Mouse (Mus musculus) kidney, postnatal 0 days (tissue): ENCODE measurements around the gene Haus4. TPM values are rescaled to one million over a fixed set of nuclear protein-coding genes. Genes with fewer than 3 reads are reported as not detected.
A peak's percentile ranks its signal among the peaks of the same experiment; 100 is the strongest.

ENCODE experiments used
- ATAC-seq: fragments of 200-750 bp; cut with Nextera tagmentation; replicated peaks from 2 replicates; pipeline ENCODE4 v1.8.0; 2017; ENCODE audit warnings: low read depth, moderate number of reproducible peaks, moderate TSS enrichment, moderate library complexity; ENCODE audit not compliant: low FRiP score
- DNase-seq: peaks from one replicate; pipeline ENCODE4 v3.0.0-alpha.2; 2016; ENCODE audit warnings: low spot score
- H3K27ac ChIP-seq: fragments of 300-500 bp; sonication (generic); 2 replicates; pipeline ENCODE4 v1.5.1; 2014; ENCODE audit warnings: mild to moderate bottlenecking
- H3K27me3 ChIP-seq: fragments of 300-500 bp; sonication (generic); 2 replicates; pipeline ENCODE4 v1.6.1; 2014; ENCODE audit warnings: low read length, mixed read lengths; ENCODE audit not compliant: insufficient read depth
- H3K36me3 ChIP-seq: fragments of 300-500 bp; sonication (generic); 2 replicates; pipeline ENCODE4 v1.6.1; 2014; ENCODE audit warnings: low read length, mixed read lengths; ENCODE audit not compliant: insufficient read depth
- H3K4me1 ChIP-seq: fragments of 300-500 bp; sonication (generic); replicated peaks from 2 replicates; pipeline ENCODE4 v1.6.1; 2014; ENCODE audit warnings: antibody characterized with exemption, low read length, mixed read lengths; ENCODE audit not compliant: insufficient read depth
- H3K4me2 ChIP-seq: fragments of 300-500 bp; sonication (generic); 2 replicates; pipeline ENCODE4 v1.6.1; 2014; ENCODE audit warnings: mild to moderate bottlenecking, low read length, moderate library complexity, mixed read lengths
- H3K4me3 ChIP-seq: fragments of 300-500 bp; sonication (generic); replicated peaks from 2 replicates; pipeline ENCODE4 v1.5.1; 2014; ENCODE audit warnings: low read depth, low read length
- H3K9ac ChIP-seq: fragments of 300-500 bp; sonication (generic); 2 replicates; pipeline ENCODE4 v1.6.1; 2014; ENCODE audit warnings: low read depth, low read length
- H3K9me3 ChIP-seq: fragments of 300-500 bp; sonication (generic); replicated peaks from 2 replicates; pipeline ENCODE4 v1.6.1; 2016; ENCODE audit warnings: low read length, inconsistent platforms, mixed read lengths
- CTCF ChIP-seq: IDR thresholded peaks from 2 replicates; pipeline ENCODE4 v1.5.1; 2016; ENCODE audit warnings: antibody characterized with exemption, low read depth, mild to moderate bottlenecking, moderate library complexity
- WGBS: fragments of 180-500 bp; shearing (Covaris S2); extraction: QIAGEN DNeasy Blood & Tissue Kit; methylation state at CpG from one replicate; pipeline ENCODE4 v1.1.7; 2014; 5-methylcytosine and 5-hydroxymethylcytosine counted together
- polyA plus RNA-seq: library from polyadenylated mRNA; unstranded; fragments of >200 nt; fragmentation: Nextera tagmentation; extraction: Ambion mirVana; gene quantifications from 2 replicates; pipeline ENCODE4 v1.2.1, GENCODE M21; 2015

Haus4 gene
- polyA plus RNA-seq, result 41.6 and 46.4 TPM in 2 replicates

- TF ChIP-seq CTCF, result peak; percentile 81
- Histone ChIP-seq H3K4me1 (no peaks in the 10 kb centered on the region), H3K27me3 (no peaks in the 10 kb centered on the region), H3K9ac (peak within 1 kb of the TSS; percentile 69), H3K9me3 (no peaks in the 10 kb centered on the region), H3K4me2 (peak within 1 kb of the TSS; percentile 93), H3K27ac (peak within 1 kb of the TSS; percentile 85), H3K4me3 (peak within 1 kb of the TSS; percentile 45), H3K36me3 (0 out of 2 replicates have a peak, but pooled peaks cover 6% of the 10 kb centered on the region)
- under 1% methylated on average over 76 of the region's 76 CpGs for WGBS
- ATAC-seq (peak; percentile 94), DNase-seq (peak; percentile 96)
Measured at GRCm38 (mm10) chr14:54553975-54554769, at the start of gene Haus4. Gene Haus4, minus strand, starts transcription at chr14:54554616.

GRCm38 (mm10) chr14:54603686-54604085 is 49.3 kb upstream of the Haus4 start:
- no peak for ATAC-seq
- Histone ChIP-seq H3K9ac (no peak overlapping the region), H3K9me3 (no peaks in the 10 kb centered on the region), H3K4me3 (peak overlapping the region; percentile 52; the same call in 1 of the 2 replicates), H3K4me2 (peak overlapping the region; percentile 47; the same call in 1 of the 2 replicates), H3K27me3 (no peaks in the 10 kb centered on the region), H3K36me3 (0 out of 2 replicates have a peak, but pooled peaks cover 4% of the 10 kb centered on the region), H3K4me1 (0 out of 2 replicates have a peak, but pooled peaks cover 5% of the 10 kb centered on the region), H3K27ac (peak overlapping the region; percentile 94)
- WGBS, result 88% methylated on average over 8 of the region's 8 CpGs
- no peak for TF ChIP-seq CTCF
- no peak for DNase-seq

GRCm38 (mm10) chr14:54603038-54603654 is 48.7 kb upstream of the Haus4 start:
- DNase-seq, result peak; percentile 99
- peak; percentile 99 for ATAC-seq
- Histone ChIP-seq H3K27ac (peak overlapping the region; percentile 94), H3K9ac (peak overlapping the region; percentile 80), H3K4me2 (peak overlapping the region; percentile 47), H3K4me1 (0 out of 2 replicates have a peak, but pooled peaks cover 5% of the 10 kb centered on the region), H3K27me3 (no peaks in the 10 kb centered on the region), H3K4me3 (peak overlapping the region; percentile 52), H3K9me3 (no peaks in the 10 kb centered on the region), H3K36me3 (0 out of 2 replicates have a peak, but pooled peaks cover 4% of the 10 kb centered on the region)
- no peak; the same call in 1 of the 2 replicates for TF ChIP-seq CTCF
- under 1% methylated on average over 46 of the region's 46 CpGs for WGBS

GRCm38 (mm10) chr14:54602613-54603012 is 48.2 kb upstream of the Haus4 start:
- no peaks in the 10 kb centered on the region for H3K9me3 ChIP-seq
- H3K4me1 ChIP-seq, result 0 out of 2 replicates have a peak, but pooled peaks cover 5% of the 10 kb centered on the region
- 0 out of 2 replicates have a peak, but pooled peaks cover 4% of the 10 kb centered on the region for H3K36me3 ChIP-seq
- peak overlapping the region; percentile 94 for H3K27ac ChIP-seq
- no peaks in the 10 kb centered on the region for H3K27me3 ChIP-seq
- ATAC-seq (no peak; the same call in 1 of the 2 replicates), DNase-seq (peak; percentile 36)
- WGBS, result 37% methylated on average over 4 of the region's 4 CpGs
- peak overlapping the region; percentile 47 for H3K4me2 ChIP-seq
- peak overlapping the region; percentile 52 for H3K4me3 ChIP-seq
- TF ChIP-seq CTCF, result no peak
- peak overlapping the region; percentile 80; the same call in 1 of the 2 replicates for H3K9ac ChIP-seq

- H3K36me3 ChIP-seq, result 0 out of 2 replicates have a peak, but pooled peaks cover 4% of the 10 kb centered on the region
- 45% methylated on average over 2 of the region's 2 CpGs for WGBS
- DNase-seq (no peak), ATAC-seq (no peak)
- no peak overlapping the region for H3K9ac ChIP-seq
- no peak overlapping the region for H3K4me3 ChIP-seq
- H3K4me1 ChIP-seq, result 0 out of 2 replicates have a peak, but pooled peaks cover 5% of the 10 kb centered on the region
- H3K4me2 ChIP-seq, result no peak overlapping the region
- H3K27ac ChIP-seq, result no peak overlapping the region
- H3K27me3 ChIP-seq, result no peaks in the 10 kb centered on the region
- TF ChIP-seq CTCF, result no peak
- H3K9me3 ChIP-seq, result no peaks in the 10 kb centered on the region
Measured at GRCm38 (mm10) chr14:54601601-54602000, 47.2 kb upstream of the Haus4 start.

GRCm38 (mm10) chr14:54597084-54597483 is 42.7 kb upstream of the Haus4 start:
- ATAC-seq (no peak), DNase-seq (no peak)
- H3K4me2 ChIP-seq, result no peak overlapping the region
- no peaks in the 10 kb centered on the region for H3K9me3 ChIP-seq
- no peak overlapping the region for H3K9ac ChIP-seq
- 0 out of 2 replicates have a peak, but pooled peaks cover 8% of the 10 kb centered on the region for H3K36me3 ChIP-seq
- no peaks in the 10 kb centered on the region for H3K27me3 ChIP-seq
- no peak overlapping the region for H3K27ac ChIP-seq
- 84% methylated on average over 7 of the region's 7 CpGs for WGBS
- peak; percentile 57 for TF ChIP-seq CTCF
- H3K4me3 ChIP-seq, result no peak overlapping the region
- H3K4me1 ChIP-seq, result peaks cover 5% of the 10 kb centered on the region; the same call in 1 of the 2 replicates
